Comparison of ENCODE assay signal across 9 mouse cellular contexts in genomic region chr17:28015068-28015730, GRCm38 (mm10).
DNase-seq lines count a peak whose midpoint lies in the region; ATAC-seq and TF ChIP-seq lines count a peak whose summit lies in the region.
"Had no signal": no experiment of that assay in that cellular context is flagged by ENCODE, and none has a peak within 500 bp of the region (broad histone marks: within the 10 kb centered on the region; RNA-seq: fewer than 3 reads in every experiment).

No protein-coding gene starts in this region.

- no peak overlapping the region for H3K4me3 ChIP-seq in CH12.LX (replicated peaks in 1 of 3; ENCODE audit: low read depth in 2 of 3, low read length in 2 of 3, poor library complexity in 1 of 3)
- H3K4me3 ChIP-seq in embryonic facial prominence, embryonic 13.5 days, result no peak overlapping the region
- no peak overlapping the region for H3K4me3 ChIP-seq in hindbrain, postnatal 0 days (ENCODE audit: low read length)
- H3K4me3 ChIP-seq in lung, adult 2 months (replicated peaks; ENCODE audit: extremely low read depth, low read depth, low read length), result no peak overlapping the region
- H3K4me3 ChIP-seq in small intestine, adult 2 months (ENCODE audit: low read depth, low read length), result no peak overlapping the region
- H3K4me3 ChIP-seq: neural tube, embryonic 12.5 days had no signal

- dilution Hi-C loops in CH12.LX (cut with MboI; ENCODE audit: extremely low pct_ligation_motif_present, extremely low pct_unique_long_range_greater_than_20kb, low sequenced_read_pairs), result no loop called here

- in situ Hi-C loops in CH12.LX (cut with MboI; ENCODE audit: low pct_ligation_motif_present, low pct_unique_long_range_greater_than_20kb, low sequenced_read_pairs), result no loop called here

- peaks cover 16 to 35% of the 10 kb centered on the region in 2 experiments for H3K4me1 ChIP-seq in CH12.LX (ENCODE audit: control insufficient read depth in 1 of 2, insufficient read depth in 2 of 2)
- H3K4me1 ChIP-seq in embryonic facial prominence, embryonic 13.5 days, result peaks cover 67% of the 10 kb centered on the region
- peaks cover 21% of the 10 kb centered on the region for H3K4me1 ChIP-seq in hindbrain, postnatal 0 days (ENCODE audit: insufficient read depth, low read length)
- peaks cover 73% of the 10 kb centered on the region for H3K4me1 ChIP-seq in lung, adult 2 months (ENCODE audit: control insufficient read depth, insufficient read depth, low read length)
- H3K4me1 ChIP-seq in small intestine, adult 2 months (ENCODE audit: control insufficient read depth, insufficient read depth, insufficient read length, low read length), result peaks cover 26% of the 10 kb centered on the region

- DNase-seq in CH12.LX (ENCODE audit: extremely low read depth), result peak; percentile 5
- DNase-seq in hindbrain, postnatal 0 days (ENCODE audit: low spot score), result no peak
- peak; percentile 42 for DNase-seq in lung, adult 2 months
- DNase-seq in yolk sac, embryonic 10.5 days (ENCODE audit: low spot score), result no peak
- no peak for DNase-seq in urinary bladder, postnatal 25 days (ENCODE audit: low spot score)
- no peak for DNase-seq in right cerebral cortex, adult 18-20 months

- no peak for TF ChIP-seq RAD21 in CH12.LX (IDR thresholded peaks at IDR 0.05; ENCODE audit: low read depth, low read length)

- H3K9me3 ChIP-seq in CH12.LX (replicated peaks; ENCODE audit: low read length), result no peaks in the 10 kb centered on the region
- H3K9me3 ChIP-seq in embryonic facial prominence, embryonic 13.5 days, result no peaks in the 10 kb centered on the region
- H3K9me3 ChIP-seq in hindbrain, postnatal 0 days (ENCODE audit: low read length), result no peaks in the 10 kb centered on the region
- H3K9me3 ChIP-seq: neural tube, embryonic 12.5 days had no signal

- no peaks in the 10 kb centered on the region for H3K79me2 ChIP-seq in CH12.LX (replicated peaks; ENCODE audit: control insufficient read depth, extremely low read depth, insufficient read depth, poor library complexity, severe bottlenecking)

- H3K4me2 ChIP-seq in CH12.LX (ENCODE audit: insufficient read depth, low read depth, poor library complexity, severe bottlenecking), result no peak overlapping the region
- H3K4me2 ChIP-seq in embryonic facial prominence, embryonic 13.5 days, result no peak overlapping the region
- no peak overlapping the region for H3K4me2 ChIP-seq in hindbrain, postnatal 0 days (ENCODE audit: low read depth, low read length)
- H3K4me2 ChIP-seq: neural tube, embryonic 12.5 days had no signal

- no peak for ATAC-seq in embryonic facial prominence, embryonic 13.5 days (ENCODE audit: insufficient number of reproducible peaks, insufficient read depth, low FRiP score, low TSS enrichment, low read depth)
- ATAC-seq in hindbrain, postnatal 0 days, result no peak

- no peak for TF ChIP-seq EP300 in CH12.LX (IDR thresholded peaks at IDR 0.05; ENCODE audit: low read length)

- TF ChIP-seq CTCF in CH12.LX (conservative IDR thresholded peaks at IDR 0.05 in 1 of 2, IDR thresholded peaks at IDR 0.05 in 1 of 2; ENCODE audit: low read depth in 2 of 2, low read length in 2 of 2), result no peak
- no peak for TF ChIP-seq CTCF in hindbrain, postnatal 0 days (IDR thresholded peaks at IDR 0.05; ENCODE audit: low read depth)
- TF ChIP-seq CTCF in lung, adult 2 months (IDR thresholded peaks at IDR 0.05; ENCODE audit: insufficient read depth, low read length), result peak; percentile 47
- TF ChIP-seq CTCF in small intestine, adult 2 months (IDR thresholded peaks at IDR 0.05; ENCODE audit: extremely low read depth, insufficient read length, insufficient replicate concordance, low read depth, low read length), result no peak

- H3K36me3 ChIP-seq in CH12.LX (replicated peaks in 1 of 2; ENCODE audit: control insufficient read depth in 1 of 2, insufficient read depth in 1 of 2, low read length in 1 of 2), result peaks cover 0 to 34% of the 10 kb centered on the region in 2 experiments
- peaks cover 10% of the 10 kb centered on the region; the same call in 1 of the 2 replicates for H3K36me3 ChIP-seq in embryonic facial prominence, embryonic 13.5 days
- H3K36me3 ChIP-seq in hindbrain, postnatal 0 days (ENCODE audit: insufficient read depth, low read length), result no peaks in the 10 kb centered on the region
- H3K36me3 ChIP-seq in small intestine, adult 2 months (ENCODE audit: control insufficient read depth, insufficient read depth, low read length), result no peaks in the 10 kb centered on the region

- H3K27ac ChIP-seq in CH12.LX (ENCODE audit: insufficient read depth, low read depth), result no peak overlapping the region
- H3K27ac ChIP-seq in embryonic facial prominence, embryonic 13.5 days, result peak overlapping the region; percentile 73
- H3K27ac ChIP-seq in hindbrain, postnatal 0 days, result peak overlapping the region; percentile 71; the same call in 1 of the 2 replicates
- peak overlapping the region; percentile 0; the same call in 1 of the 2 replicates for H3K27ac ChIP-seq in small intestine, adult 2 months (ENCODE audit: insufficient read depth, low read depth, low read length)
- H3K27ac ChIP-seq: neural tube, embryonic 12.5 days had no signal

- WGBS in embryonic facial prominence, embryonic 13.5 days, result 72% methylated on average over 17 of the region's 17 CpGs
- 75% methylated on average over 17 of the region's 17 CpGs for WGBS in hindbrain, postnatal 0 days
- WGBS in lung, adult 2 months, result 35% methylated on average over 17 of the region's 17 CpGs
- 75% methylated on average over 17 of the region's 17 CpGs for WGBS in small intestine, adult 2 months

- H3K27me3 ChIP-seq in CH12.LX (replicated peaks), result no peaks in the 10 kb centered on the region
- no peaks in the 10 kb centered on the region for H3K27me3 ChIP-seq in embryonic facial prominence, embryonic 13.5 days
- no peaks in the 10 kb centered on the region for H3K27me3 ChIP-seq in hindbrain, postnatal 0 days (ENCODE audit: insufficient read depth, low read length)
- H3K27me3 ChIP-seq in small intestine, adult 2 months (ENCODE audit: control insufficient read depth, insufficient read depth, low read length), result no peaks in the 10 kb centered on the region
- H3K27me3 ChIP-seq: neural tube, embryonic 12.5 days had no signal

- TF ChIP-seq POLR2A in CH12.LX (IDR thresholded peaks at IDR 0.05; ENCODE audit: low read depth, low read length), result no peak
- TF ChIP-seq POLR2A in lung, adult 2 months (IDR thresholded peaks at IDR 0.05; ENCODE audit: borderline replicate concordance, extremely low read depth, low read depth, low read length), result no peak
- no peak for TF ChIP-seq POLR2A in small intestine, adult 2 months (IDR thresholded peaks at IDR 0.05; ENCODE audit: low read depth, low read length)

- no peak overlapping the region for H3K9ac ChIP-seq in CH12.LX (ENCODE audit: insufficient read depth, low read depth)
- H3K9ac ChIP-seq in embryonic facial prominence, embryonic 13.5 days, result no peak overlapping the region
- H3K9ac ChIP-seq in hindbrain, postnatal 0 days (replicated peaks; ENCODE audit: low read length), result no peak overlapping the region
- H3K9ac ChIP-seq: neural tube, embryonic 12.5 days had no signal

TF ChIP-seq in CH12.LX, 34 proteins besides CTCF, POLR2A, EP300 and RAD21:
- TF ChIP-seq MAZ (IDR thresholded peaks at IDR 0.05; ENCODE audit: low read depth, low read length) (no peak), NRF1 (IDR thresholded peaks at IDR 0.05; ENCODE audit: low read depth, low read length) (no peak), IRF4 (IDR thresholded peaks at IDR 0.05; ENCODE audit: low read depth, low read length) (no peak), BHLHE40 (IDR thresholded peaks at IDR 0.05; ENCODE audit: low read depth, low read length) (peak; percentile 34; the same call in 1 of the 2 replicates)

Comparison
In these comparisons a context has a peak if more than half of its experiments do, and no peak if none do; other contexts are left out.
1. DNase-seq: peak in CH12.LX (single experiment) and lung, adult 2 months (single experiment); none in hindbrain, postnatal 0 days (single experiment), yolk sac, embryonic 10.5 days (single experiment), urinary bladder, postnatal 25 days (single experiment) and right cerebral cortex, adult 18-20 months (single experiment).